Mouse (Mus musculus) retina, postnatal 1 day (tissue): Measurements from ENCODE around the gene Gm2a.
A peak's percentile ranks its signal among the peaks of the same experiment; 100 is the strongest.
"Not testable (repeated sequence)": the region's sequence is repeated elsewhere in the genome, so short reads cannot be mapped to it uniquely, and the experiment has no call there.

ENCODE experiments used
- DNase-seq: peaks from one replicate; pipeline ENCODE4 v3.0.0-alpha.2; 2012

Gene Gm2a

DNA sequence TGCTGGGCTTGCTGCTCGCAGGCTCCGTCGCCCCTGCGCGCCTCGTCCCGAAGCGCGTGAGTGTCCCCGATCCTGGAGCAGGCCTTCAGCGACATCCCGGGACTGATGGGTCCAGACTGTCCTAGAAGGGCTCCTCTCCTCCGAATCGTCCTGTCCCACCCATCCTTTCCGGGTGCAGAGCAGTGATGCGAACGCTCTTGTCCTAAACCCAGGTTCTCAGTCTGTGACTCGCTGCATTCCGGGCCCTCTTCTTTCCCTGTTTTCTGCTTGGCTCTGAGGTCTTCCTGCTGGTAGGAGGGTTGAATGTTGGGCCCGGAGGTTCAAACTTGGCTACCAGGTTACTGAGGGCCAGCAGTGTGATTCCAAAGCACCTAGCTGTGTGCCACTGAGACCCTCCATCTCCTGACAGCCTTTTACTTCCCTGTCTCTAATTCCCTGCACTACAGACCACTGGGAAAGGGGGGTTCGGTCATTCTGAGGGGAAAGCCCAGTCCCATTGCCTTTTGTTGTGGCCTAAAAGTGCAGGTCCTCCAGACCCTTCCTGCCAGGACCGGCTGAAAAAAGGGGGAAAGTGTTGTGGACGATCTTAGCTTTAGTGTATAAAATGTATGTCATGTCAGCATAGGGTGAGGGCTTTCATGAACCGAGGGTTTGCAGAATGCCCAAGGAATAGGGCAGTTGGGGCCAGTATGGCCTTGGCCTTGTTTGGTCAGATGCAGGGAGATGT lies 437 bp downstream of the Gm2a start:
- peak; percentile 12 for DNase-seq

DNA sequence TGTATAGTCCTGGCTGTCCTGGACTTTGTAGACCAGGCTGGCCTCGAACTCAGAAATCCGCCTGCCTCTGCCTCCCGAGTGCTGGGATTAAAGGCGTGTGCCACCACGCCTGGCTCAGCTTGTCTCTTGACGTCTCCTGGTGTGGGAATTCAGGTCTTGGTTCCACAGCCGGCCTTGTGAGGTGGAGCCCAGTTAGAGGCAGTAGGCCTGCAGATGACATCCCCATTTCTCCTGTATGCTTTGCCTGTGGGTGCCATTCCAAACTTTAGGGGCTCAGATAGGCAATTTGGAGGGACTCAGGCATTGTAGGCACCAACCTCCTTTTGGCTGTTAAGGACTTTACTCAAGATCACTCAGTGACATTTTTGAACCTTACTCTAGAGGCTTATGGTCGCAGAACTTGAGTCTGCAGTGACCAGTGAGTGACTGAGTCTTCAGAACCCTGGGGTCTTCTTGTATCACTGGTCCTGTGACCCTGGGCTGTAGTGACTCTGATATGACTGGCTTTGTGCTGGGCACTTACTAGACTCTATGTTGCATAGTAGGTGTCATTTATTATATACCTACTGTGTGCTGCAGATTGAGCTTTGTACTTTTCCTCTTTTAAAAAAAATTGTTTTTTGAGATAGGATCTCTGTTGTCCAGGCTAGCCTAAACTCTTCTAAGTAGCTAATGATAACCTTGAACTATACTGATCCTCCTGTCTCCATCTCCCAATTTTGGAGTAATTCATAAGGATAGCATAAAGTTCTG lies 1.3 kb downstream of the Gm2a start:
- DNase-seq = no peak

DNA sequence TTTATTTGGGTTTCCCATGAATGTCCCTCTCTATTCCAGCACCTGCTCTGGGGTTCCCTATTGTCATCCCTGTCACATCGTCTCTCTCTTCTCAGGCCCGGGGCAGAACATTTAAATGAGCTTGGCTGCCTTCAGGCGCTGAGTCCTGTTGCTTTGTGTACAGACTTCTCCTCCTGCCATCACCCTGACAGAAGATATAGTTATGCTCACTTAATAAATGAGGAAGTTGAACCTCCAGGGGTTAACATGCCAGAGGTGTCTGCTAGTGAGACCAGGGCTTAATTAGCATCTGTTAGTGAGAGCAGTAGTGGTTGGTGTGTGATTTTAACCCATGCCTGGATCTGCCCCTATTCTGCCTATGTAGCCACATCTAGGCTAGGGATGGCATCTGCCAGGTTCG lies 2.0 kb downstream of the Gm2a start:
- DNase-seq = peak; percentile 58

DNA sequence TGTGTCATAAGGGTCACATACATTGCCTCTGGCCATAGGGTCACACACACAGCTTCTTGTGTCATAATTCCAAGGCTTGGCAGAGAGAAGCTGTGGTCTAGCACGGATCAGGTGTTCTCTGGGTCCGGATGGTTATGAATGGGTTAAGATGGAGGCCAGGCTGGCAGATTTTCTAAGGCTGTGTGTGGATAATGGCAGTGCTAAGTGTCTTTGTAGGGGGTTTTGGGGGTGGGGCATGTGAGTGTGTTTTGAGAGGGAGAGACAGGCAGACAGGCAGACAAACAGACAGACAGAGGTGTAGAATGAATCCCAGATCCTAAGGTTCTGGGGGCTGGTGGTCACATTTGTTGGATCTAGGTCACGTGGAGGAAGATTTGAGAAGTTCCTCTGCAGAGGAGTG lies 4.1 kb downstream of the Gm2a start:
- no peak for DNase-seq

DNA sequence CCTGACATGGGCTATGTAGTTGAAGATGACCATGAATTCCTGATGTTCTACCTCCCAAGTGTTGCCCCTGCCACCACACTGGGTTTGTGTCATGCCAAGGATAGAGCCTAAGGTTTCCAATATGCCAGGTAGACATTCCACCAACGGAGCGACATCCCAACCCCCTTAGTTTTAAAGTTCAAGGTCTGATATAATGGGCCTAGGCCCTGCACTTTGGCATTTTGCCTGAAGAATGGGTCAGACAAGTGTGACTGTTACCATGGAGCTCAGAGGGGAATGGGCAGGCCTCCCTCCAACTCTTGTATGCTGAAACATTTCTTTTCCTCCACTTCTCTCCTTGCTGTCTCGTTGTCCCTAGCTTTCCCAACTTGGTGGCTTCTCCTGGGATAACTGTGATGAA lies 5.3 kb downstream of the Gm2a start:
- DNase-seq = no peak

DNA sequence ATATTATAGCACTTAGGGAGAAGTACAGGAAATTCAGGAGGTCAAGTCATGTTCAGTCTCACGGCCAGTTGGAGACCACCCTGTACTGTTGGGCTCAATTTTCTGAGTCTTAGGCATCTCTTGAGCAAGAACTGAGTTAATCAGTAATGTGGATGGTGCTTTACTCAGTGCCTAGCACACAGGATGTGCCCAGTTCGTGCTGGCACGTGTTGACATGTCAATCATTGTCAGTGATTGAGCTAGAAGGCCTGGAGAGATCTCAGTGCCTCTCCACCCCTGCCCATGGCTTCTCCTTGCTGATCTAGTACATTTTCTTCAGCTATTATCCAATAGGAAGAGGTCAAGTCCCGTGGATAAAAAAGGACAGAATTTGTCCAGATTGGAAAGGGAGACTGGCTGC lies 7.5 kb downstream of the Gm2a start:
- no peak for DNase-seq

DNA sequence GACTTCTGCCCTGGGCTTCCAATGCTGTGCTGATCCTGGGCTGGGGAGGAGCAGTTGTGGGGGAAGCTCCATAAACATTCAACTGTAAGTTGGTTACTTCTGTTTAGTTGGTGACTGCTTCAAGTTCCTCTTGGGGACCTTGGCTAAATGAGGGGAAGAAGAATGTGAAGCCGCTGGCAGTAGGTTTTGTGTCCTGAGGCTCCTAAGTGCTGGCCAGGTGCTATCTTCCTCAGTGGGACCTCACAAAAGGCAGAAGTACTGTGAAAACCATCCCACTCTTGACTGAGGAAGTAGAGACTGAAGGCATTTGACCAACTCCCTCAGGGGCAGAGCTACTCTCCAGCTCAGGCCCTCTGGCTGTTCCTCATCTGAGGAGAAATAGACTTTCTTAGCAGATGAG lies 8.7 kb downstream of the Gm2a start:
- no peak for DNase-seq

DNA sequence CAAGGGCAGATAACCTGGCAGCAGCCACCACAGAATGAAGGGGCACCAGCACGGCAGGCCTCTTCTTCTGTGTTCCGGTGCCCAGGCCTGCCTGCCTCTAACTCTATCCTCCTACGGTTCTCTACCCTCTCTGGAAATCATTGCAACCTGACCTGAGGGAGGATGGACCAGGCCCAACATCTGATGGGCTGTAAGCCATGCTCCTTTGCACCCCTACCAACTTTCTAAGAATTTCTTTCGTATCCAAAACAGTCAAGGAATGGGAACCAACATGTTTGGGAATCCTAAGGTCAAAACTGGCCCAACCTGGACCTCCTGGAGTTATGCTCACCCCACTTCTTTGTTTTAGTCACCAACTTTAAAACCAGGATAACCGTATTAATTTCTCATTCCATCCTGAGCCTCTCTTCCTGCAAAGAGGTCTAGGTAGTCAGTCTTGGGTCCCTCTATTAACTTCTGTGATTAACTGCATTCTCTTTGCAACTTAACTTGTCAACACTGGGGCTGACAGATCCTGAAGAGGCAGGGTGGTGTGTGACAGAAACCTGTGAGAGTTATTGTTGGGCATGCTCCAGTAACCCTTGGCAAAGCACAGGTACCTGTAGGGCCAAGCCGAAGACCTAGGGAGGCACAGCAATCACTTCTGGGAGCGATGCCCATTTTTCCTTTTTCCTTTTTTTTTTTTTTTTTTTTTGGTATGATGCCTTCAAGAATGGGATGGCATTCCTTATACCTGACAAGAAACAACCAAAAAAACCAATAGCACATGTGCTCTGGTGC lies 11.8 kb downstream of the Gm2a start:
- DNase-seq = no peak

DNA sequence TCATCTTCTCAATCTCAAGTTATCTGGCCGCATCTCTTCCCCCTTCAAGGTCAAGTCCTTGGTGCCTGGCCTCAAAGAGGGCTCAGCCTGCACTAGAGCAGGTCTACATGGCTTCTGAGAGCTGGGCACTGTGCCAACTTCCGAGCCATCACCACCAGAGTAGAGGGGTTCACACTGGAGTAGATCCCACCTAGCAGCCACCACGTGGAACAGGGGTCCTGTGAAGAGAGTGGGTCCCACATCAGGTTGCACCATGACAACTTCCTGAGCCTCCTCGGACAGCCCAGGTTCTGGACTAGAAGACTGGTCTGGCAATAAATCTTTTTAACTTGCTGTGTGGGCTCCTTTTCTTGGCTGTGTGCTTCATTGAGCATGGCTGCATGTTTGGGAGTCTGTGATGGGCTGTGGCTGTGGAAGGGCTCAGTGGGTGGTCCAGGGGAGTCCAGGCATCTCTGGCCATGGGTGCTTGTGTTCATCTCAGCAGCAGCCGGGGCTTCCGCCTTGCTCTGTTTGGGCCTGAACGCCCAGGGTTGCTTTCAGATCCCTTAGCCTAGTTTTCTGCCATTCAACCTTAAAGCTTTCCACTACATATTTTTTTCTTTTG lies 12.8 kb downstream of the Gm2a start:
- no peak for DNase-seq

DNA sequence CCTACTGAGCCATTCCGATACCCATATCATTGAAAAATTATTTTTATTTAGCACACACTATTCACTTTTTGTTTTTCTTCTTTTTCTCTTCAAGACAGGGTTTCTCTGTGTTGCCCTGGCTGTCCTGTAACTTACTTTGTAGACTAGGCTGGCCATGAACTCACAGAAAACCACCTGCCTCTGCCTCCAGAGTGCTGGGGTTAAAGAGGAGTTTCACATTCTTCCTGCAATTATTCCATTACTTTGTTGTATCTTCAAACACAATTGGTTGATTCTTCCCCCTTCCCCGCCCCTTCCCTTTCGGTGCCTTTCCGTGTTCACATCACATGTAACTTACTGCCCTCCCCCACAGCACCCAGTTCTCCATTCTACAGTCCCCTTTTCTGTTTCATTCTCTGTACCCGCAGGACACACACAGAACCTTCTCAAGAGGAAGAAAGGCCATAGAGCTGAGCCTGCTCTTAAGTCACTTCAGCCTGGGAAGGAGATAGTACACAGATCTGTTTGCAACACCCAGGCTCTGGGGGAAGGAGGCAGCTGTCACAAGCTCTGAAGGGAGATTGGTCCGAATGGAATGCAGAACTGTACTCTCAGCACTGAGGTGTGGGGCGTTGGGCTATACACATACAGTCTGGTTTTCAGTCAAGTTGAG lies 15.4 kb downstream of the Gm2a start:
- DNase-seq = no peak

DNA sequence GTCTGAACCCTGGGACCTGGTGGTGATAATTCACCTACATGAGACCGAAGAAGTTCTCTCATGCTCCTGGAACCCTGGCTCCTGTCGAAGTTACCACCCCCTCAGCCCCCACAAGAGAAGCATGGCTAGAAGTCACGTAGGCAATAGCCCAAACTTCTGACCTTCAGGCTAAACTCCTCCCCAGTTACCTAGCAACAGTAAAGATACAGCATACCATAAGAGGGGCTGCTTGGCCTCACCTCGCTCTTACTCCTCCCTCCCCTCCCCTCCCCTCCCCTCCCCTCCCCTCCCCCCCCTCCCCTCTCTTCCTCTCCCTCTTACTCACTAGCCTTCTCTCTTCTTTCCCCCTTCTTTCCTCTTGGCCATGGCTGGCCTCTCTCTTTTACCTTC lies 15.9 kb downstream of the Gm2a start:
- DNase-seq = not testable (repeated sequence)

DNA sequence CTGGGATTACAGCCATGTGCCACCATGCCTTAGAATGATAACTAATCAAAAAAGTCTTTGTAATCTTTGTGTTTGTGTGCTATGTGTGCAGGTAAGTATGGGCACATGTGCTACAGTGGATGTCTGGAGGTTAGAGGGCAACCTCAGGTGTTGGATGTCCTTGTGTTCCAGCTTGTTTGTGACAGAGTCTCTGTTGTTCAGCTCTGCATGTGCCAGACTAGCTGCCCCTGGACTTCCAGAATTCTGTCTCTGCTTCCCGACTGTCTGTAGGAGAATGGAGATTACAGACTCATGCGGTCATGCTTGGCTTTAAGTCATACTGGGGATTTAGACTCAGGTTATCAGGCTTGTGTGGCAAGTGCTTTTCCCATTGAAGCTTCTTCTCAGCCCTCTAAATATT lies 16.4 kb downstream of the Gm2a start:
- no peak for DNase-seq

DNA sequence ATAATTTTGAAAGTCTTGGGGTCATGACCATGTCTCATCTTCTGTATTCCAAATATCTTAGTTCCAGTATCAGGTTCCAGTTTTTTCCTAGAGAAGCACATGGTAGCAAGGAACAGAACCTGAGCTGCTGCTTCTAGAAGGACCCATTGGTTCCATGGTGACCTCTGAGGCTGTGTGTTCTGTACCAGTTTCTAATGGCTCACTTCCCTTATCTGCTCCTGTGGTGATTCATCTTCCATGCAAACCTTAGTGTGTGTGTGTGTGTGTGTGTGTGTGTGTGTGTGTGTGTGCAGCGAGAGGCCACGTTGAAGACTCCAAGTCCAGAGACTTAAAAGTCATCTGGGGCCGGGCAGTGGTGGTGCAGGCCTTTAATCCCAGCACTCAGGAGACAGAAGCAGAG lies 18.1 kb downstream of the Gm2a start:
- DNase-seq = no peak

DNA sequence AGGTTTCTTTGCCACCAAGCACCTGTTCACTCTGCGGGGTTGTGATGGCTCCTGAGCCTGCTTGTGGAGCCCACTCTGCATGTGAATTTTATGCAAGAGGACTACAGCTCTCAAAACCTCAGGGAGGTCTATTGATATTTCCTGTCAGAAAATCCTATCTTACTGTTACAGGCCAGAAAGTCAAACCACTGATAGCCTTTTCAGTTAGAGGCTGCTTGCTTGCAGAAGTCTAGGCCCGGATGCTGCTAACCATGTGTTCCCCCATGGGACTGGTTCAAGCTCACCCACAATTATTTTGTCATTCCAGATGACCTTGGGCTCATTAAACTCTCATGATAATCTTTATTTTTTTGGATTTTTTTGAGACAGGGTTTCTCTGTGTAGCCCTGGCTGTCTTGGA lies 19.1 kb downstream of the Gm2a start:
- DNase-seq = no peak

DNA sequence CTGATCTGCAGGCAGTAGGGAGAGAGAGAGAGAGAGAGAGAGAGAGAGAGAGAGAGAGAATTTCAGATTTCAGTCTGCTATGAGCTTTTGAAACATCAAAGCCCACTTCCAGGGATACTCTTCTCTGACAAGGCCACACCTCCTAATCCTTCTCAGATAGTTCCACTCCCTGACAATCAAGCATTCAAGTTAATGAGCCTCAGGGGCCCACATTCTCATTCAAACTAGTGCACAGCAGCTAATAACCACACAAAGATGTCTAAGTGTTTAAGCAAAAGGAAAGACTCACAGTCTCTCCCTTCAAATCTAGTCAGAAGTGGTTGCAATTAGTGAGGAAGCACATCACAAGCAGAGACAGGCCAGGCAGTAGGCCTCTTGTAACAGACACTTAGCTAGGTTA lies 22.4 kb downstream of the Gm2a start:
- peak; percentile 44 for DNase-seq

DNA sequence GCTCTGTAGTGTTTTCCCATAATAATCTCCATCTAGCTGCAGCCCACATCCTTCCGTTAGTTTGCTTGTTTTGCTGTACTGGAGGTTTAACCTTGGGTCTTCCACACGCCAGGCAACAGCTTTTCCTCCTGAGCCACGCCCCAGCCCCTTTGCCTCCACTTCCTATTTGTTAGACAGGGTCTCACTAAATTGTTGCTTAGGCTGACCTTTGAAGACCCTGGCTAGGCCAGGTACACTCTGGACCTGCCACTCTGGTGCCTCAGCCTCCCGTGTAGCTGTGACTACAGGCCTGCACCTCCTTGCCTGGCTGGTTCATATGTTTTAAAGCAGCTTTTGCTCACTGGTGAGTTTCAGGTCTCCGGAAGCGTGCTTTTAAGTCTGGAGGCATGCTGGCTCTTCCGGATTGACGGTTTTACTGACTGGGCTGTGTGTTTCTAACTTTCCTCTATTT lies 22.9 kb downstream of the Gm2a start:
- no peak for DNase-seq

DNA sequence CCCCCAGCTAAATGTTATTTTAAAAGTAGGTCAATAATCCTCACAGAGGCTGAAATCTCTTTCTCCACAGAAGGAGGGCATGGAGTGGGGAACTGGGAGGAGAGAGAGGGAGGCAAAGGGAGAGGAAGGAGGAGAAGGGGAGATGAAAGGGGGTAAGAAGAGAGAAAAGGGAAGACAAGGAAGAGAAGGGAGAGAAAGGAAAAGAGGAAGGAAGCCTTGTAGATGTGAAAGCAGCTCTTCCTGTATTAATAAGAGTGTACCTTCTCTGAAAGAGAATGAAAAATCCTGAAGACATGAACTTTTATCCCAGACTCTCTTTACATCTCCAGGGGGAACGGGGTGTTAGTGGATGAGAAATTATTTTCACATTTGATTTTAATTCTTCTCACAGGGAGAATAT lies 23.5 kb downstream of the Gm2a start:
- DNase-seq = no peak

DNA sequence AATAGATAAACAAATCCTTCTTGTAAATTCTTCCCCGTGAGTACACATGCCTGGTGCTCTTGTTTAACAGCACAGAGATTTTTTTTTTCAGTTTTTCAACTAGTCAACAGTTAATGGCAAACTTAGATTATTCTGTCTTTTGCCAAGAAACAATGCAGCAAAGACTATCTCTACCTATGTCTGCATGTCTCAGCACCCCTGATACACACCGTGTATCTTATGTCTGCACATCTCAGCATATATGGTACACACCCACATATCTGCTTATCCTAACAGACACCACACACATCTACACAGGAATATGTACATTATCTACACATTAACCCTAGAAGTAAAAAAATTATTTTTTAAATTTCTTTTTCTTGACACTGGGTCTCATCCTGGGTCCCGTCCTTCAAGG lies 28.7 kb downstream of the Gm2a start:
- DNase-seq = no peak

DNA sequence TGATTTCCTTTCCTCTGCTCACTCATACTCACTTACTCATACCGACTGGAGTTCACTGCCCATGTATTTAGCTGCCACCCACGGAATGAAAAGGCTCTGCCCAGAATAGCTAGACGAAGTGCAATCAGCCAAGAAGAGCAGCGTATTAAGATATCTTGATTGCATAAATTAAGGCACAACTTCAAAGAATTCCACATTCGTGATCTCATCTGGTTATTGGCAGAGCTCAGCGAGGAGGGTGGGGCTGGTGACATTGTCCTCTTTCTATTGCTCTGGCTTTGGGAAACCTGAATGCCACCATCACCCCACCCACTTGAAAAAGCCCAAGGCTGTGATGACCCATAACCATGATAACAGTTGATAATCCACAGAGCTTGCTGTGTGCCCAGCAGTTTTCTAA lies 30.0 kb downstream of the Gm2a start:
- no peak for DNase-seq

DNA sequence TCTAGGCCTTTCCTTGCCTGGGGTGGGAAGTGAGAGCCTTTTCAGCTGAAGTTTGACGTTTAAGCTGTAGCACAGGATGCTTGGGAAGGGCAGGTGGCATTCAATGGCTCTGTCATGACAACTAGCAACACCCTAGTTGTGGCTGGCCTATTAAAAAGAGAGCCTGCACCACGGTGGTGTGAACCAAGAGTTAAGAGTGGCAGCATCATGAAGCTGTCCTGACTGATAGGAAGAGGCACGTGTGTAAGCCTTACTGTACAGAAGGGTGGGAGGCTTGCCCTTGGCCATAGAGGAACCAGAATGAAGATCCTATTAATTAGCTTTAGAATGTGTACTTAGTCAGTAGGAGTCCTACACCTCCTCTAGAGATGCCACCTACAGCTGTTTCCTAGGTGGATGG lies 30.5 kb downstream of the Gm2a start:
- DNase-seq = no peak

DNA sequence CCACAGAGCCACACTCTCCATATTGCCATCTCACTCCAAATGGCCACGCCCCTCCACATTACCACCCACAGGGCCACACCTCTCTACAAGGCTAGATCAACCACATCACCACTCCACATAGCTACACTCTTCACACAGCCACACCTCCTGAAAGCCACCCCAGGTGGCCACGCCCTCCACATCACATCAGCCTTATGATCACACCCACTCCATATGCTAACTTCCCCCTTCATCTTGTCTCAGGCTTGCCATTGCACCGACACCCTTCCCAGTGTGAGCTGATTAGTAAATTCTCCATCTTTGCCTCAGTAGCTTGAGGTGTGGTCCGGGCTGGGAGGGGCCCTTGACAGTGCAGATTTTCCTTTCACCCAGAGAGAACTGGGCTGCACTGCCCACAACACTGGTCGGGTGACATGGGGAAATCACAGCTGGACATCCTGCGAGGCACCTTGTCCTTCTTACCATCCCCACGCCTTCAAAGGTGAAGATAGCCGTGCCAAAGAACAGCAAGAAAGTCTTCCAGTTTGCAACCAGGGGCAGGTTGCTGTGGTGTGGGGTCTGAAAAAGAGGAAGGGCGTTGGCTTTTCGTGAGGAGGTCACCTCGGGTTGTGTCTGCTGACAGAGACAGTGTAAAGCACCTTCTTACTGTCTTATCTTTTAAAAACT lies 33.3 kb downstream of the Gm2a start:
- DNase-seq = no peak

DNA sequence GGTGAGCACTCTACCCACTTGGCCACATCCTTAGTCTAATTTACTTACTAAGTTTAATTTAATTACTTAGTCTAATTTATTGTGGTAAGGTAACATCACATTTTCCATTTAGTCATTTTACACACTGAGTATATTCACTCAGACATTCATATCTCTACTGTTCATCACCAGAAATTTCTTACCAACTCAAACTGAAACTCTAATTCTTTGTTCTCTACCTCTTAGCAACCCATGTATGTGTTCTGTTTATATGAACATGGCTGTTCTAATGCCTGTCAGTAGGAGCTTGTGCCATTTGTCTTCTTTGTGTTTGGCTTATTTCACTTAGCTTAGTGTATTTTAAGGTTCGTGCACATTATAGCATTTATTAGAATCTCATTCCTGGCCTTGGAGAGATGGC lies 34.0 kb downstream of the Gm2a start:
- no peak for DNase-seq
